Mouse (Mus musculus): ENCODE data around the gene Marf1.

- TF ChIP-seq CTCF (IDR thresholded peaks at IDR 0.05; ENCODE audit: low read depth) (peak; percentile 91), EP300 (IDR thresholded peaks at IDR 0.05; ENCODE audit: low read depth) (no peak; the same call in 1 of the 2 replicates)
Observed at GRCm38 (mm10) chr16:14159746-14160131, 3.4 kb downstream of the Marf1 start.
